Mouse (Mus musculus): ENCODE measurements around the gene Fam222b. TPM values are rescaled to one million over a fixed set of nuclear protein-coding genes. Genes with fewer than 3 reads are reported as not detected.

Fam222b gene
- polyA plus RNA-seq, 1 experiment from 2014 or later: 10.6 TPM

GRCm38 (mm10) chr11:78177437-78177836, 83.0 kb downstream of the Fam222b start:
- TF ChIP-seq CTCF (IDR thresholded peaks at IDR 0.05; ENCODE audit: low read depth): no peak
- Histone ChIP-seq H3K4me3 (ENCODE audit: low read depth, low read length) (peak overlapping the region; percentile 69), H3K27me3 (replicated peaks; ENCODE audit: control insufficient read depth, insufficient read depth, low read length) (no peaks in the 10 kb centered on the region), H3K9me3 (ENCODE audit: control insufficient read depth) (no peaks in the 10 kb centered on the region), H3K4me1 (replicated peaks; ENCODE audit: control insufficient read depth, insufficient read depth, low read length) (no peaks in the 10 kb centered on the region), H3K9ac (ENCODE audit: low read depth, low read length) (peak overlapping the region; percentile 35; the same call in 1 of the 2 replicates), H3K27ac (ENCODE audit: low read depth, low read length) (peak overlapping the region; percentile 92), H3K4me2 (replicated peaks; ENCODE audit: low read depth) (peak overlapping the region; percentile 94), H3K36me3 (ENCODE audit: control insufficient read depth, insufficient read depth) (peaks cover 19% of the 10 kb centered on the region)
- ATAC-seq: peak; percentile 23; the same call in 1 of the 2 replicates
- WGBS: under 1% methylated on average over 10 of the region's 10 CpGs

GRCm38 (mm10) chr11:78177903-78178858, 83.7 kb downstream of the Fam222b start:
- H3K27ac ChIP-seq (ENCODE audit: low read depth, low read length): peak overlapping the region; percentile 92

GRCm38 (mm10) chr11:78178859-78179437, 84.5 kb downstream of the Fam222b start:
- Histone ChIP-seq H3K4me3 (ENCODE audit: low read depth, low read length) (peak overlapping the region; percentile 69), H3K9ac (ENCODE audit: low read depth, low read length) (peak overlapping the region; percentile 65), H3K4me1 (replicated peaks; ENCODE audit: control insufficient read depth, insufficient read depth, low read length) (no peaks in the 10 kb centered on the region), H3K4me2 (replicated peaks; ENCODE audit: low read depth) (peak overlapping the region; percentile 94), H3K9me3 (ENCODE audit: control insufficient read depth) (no peaks in the 10 kb centered on the region), H3K36me3 (ENCODE audit: control insufficient read depth, insufficient read depth) (peaks cover 19% of the 10 kb centered on the region), H3K27me3 (replicated peaks; ENCODE audit: control insufficient read depth, insufficient read depth, low read length) (no peaks in the 10 kb centered on the region), H3K27ac (ENCODE audit: low read depth, low read length) (peak overlapping the region; percentile 92)
- WGBS: 2% methylated on average over 29 of the region's 29 CpGs
- TF ChIP-seq CTCF (IDR thresholded peaks at IDR 0.05; ENCODE audit: low read depth): no peak
- peak; percentile 2; the same call in 1 of the 2 replicates for ATAC-seq

More at GRCm38 (mm10) chr11:78177903-78178858, 83.7 kb downstream of the Fam222b start:
- ATAC-seq: peak; percentile 83
- peaks cover 19% of the 10 kb centered on the region for H3K36me3 ChIP-seq (ENCODE audit: control insufficient read depth, insufficient read depth)
- peak; percentile 100 for TF ChIP-seq CTCF (IDR thresholded peaks at IDR 0.05; ENCODE audit: low read depth)
- under 1% methylated on average over 71 of the region's 84 CpGs for WGBS
- peak overlapping the region; percentile 65 for H3K9ac ChIP-seq (ENCODE audit: low read depth, low read length)
- H3K4me3 ChIP-seq (ENCODE audit: low read depth, low read length): peak overlapping the region; percentile 69
- no peaks in the 10 kb centered on the region for H3K27me3 ChIP-seq (replicated peaks; ENCODE audit: control insufficient read depth, insufficient read depth, low read length)
- peak overlapping the region; percentile 94 for H3K4me2 ChIP-seq (replicated peaks; ENCODE audit: low read depth)
- H3K4me1 ChIP-seq (replicated peaks; ENCODE audit: control insufficient read depth, insufficient read depth, low read length): no peaks in the 10 kb centered on the region
- H3K9me3 ChIP-seq (ENCODE audit: control insufficient read depth): no peaks in the 10 kb centered on the region

- no peaks in the 10 kb centered on the region for H3K27me3 ChIP-seq (replicated peaks; ENCODE audit: control insufficient read depth, insufficient read depth, low read length)
- H3K9ac ChIP-seq (ENCODE audit: low read depth, low read length): no peak overlapping the region
- no peaks in the 10 kb centered on the region for H3K4me1 ChIP-seq (replicated peaks; ENCODE audit: control insufficient read depth, insufficient read depth, low read length)
- no peak for TF ChIP-seq CTCF (IDR thresholded peaks at IDR 0.05; ENCODE audit: low read depth)
- H3K4me3 ChIP-seq (ENCODE audit: low read depth, low read length): peak overlapping the region; percentile 69
- peaks cover 19% of the 10 kb centered on the region for H3K36me3 ChIP-seq (ENCODE audit: control insufficient read depth, insufficient read depth)
- no peak for ATAC-seq
- H3K27ac ChIP-seq (ENCODE audit: low read depth, low read length): no peak overlapping the region
- no peaks in the 10 kb centered on the region for H3K9me3 ChIP-seq (ENCODE audit: control insufficient read depth)
- WGBS: 19% methylated on average over 8 of the region's 8 CpGs
- peak overlapping the region; percentile 94 for H3K4me2 ChIP-seq (replicated peaks; ENCODE audit: low read depth)
These were observed 85.1 kb downstream of the Fam222b start for GRCm38 (mm10) chr11:78179438-78179999.

GRCm38 (mm10) chr11:78180081-78180761, 85.8 kb downstream of the Fam222b start:
- H3K9me3 ChIP-seq (ENCODE audit: control insufficient read depth): no peaks in the 10 kb centered on the region
- no peaks in the 10 kb centered on the region for H3K4me1 ChIP-seq (replicated peaks; ENCODE audit: control insufficient read depth, insufficient read depth, low read length)
- H3K36me3 ChIP-seq (ENCODE audit: control insufficient read depth, insufficient read depth): peaks cover 19% of the 10 kb centered on the region
- no peak overlapping the region for H3K4me2 ChIP-seq (replicated peaks; ENCODE audit: low read depth)
- H3K27me3 ChIP-seq (replicated peaks; ENCODE audit: control insufficient read depth, insufficient read depth, low read length): no peaks in the 10 kb centered on the region
- no peak overlapping the region for H3K9ac ChIP-seq (ENCODE audit: low read depth, low read length)
- no peak for ATAC-seq
- WGBS: 55% methylated on average over 6 of the region's 6 CpGs
- no peak for TF ChIP-seq CTCF (IDR thresholded peaks at IDR 0.05; ENCODE audit: low read depth)
- H3K27ac ChIP-seq (ENCODE audit: low read depth, low read length): peak overlapping the region; percentile 15; the same call in 1 of the 2 replicates
- no peak overlapping the region for H3K4me3 ChIP-seq (ENCODE audit: low read depth, low read length)

Measured in intestine, postnatal 0 days (tissue).